Mouse (Mus musculus) testis, adult 2 months (tissue): ENCODE measurements around the gene Retsat.

Experiments
- CTCF ChIP-seq: fragments of 200-500 bp; IDR thresholded peaks from 2 replicates; pipeline ENCODE4 v1.5.1; 2012; ENCODE audit warnings: low read depth, mild to moderate bottlenecking, inconsistent platforms, low read length, moderate library complexity; ENCODE audit not compliant: control insufficient read depth, insufficient read depth, insufficient replicate concordance
- POLR2A ChIP-seq: fragments of 200-500 bp; IDR thresholded peaks from 2 replicates; pipeline ENCODE4 v1.6.1; 2012; ENCODE audit warnings: low read depth, mild to moderate bottlenecking, inconsistent platforms, low read length, moderate library complexity; ENCODE audit not compliant: control insufficient read depth

DNA sequence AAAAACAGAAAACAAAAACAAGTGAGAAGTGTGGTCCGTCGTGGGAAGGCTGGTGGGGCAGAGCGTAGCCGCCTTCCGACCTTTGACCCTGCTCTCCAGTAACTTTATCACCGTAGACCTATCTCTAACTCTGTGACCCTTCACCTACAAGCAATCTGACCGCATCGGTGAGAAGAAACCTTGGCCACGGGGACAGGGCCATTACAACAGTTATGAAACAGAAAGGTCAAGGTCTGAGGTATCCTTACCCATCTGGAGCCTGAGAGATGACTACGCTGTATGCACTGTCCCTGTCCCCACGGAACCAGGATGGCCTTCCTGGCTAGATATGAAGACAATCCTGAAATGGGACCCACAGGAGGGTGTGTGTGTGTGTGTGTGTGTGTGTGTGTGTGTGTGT lies 14.1 kb upstream of the Retsat start:
- TF ChIP-seq CTCF (no peak), POLR2A (no peak)
